Mouse (Mus musculus) limb, embryonic 14.5 days (tissue): ENCODE data around the gene Upk3bl. TPM values are rescaled to one million over a fixed set of nuclear protein-coding genes. Genes with fewer than 3 reads are reported as not detected.

ENCODE experiments used
- ATAC-seq: fragments of 200-750 bp; cut with Nextera tagmentation; 2 replicates; pipeline ENCODE4 v1.8.0; 2017; ENCODE audit warnings: low read depth, moderate number of reproducible peaks, moderate TSS enrichment; ENCODE audit not compliant: low FRiP score
- DNase-seq: peaks from one replicate; pipeline ENCODE4 v3.0.0-alpha.2; 2015; ENCODE audit warnings: low spot score
- H3K27ac ChIP-seq: fragments of 300-500 bp; sonication (generic); replicated peaks from 2 replicates; pipeline ENCODE4 v1.5.1; 2014; ENCODE audit warnings: low read depth, mild to moderate bottlenecking, low read length, moderate library complexity, mixed read lengths
- H3K27me3 ChIP-seq: fragments of 300-500 bp; sonication (generic); 2 replicates; pipeline ENCODE4 v1.6.1; 2014; ENCODE audit warnings: low read length, mixed read lengths; ENCODE audit not compliant: control insufficient read depth, insufficient read depth
- H3K36me3 ChIP-seq: fragments of 300-500 bp; sonication (generic); 2 replicates; pipeline ENCODE4 v1.6.1; 2014; ENCODE audit warnings: mild to moderate bottlenecking, low read length, moderate library complexity, mixed read lengths; ENCODE audit not compliant: control insufficient read depth, insufficient read depth
- H3K4me1 ChIP-seq: fragments of 300-500 bp; sonication (generic); 2 replicates; pipeline ENCODE4 v1.6.1; 2014; ENCODE audit warnings: antibody characterized with exemption, low read length, mixed read lengths; ENCODE audit not compliant: control insufficient read depth, insufficient read depth
- H3K4me2 ChIP-seq: fragments of 300-500 bp; sonication (generic); replicated peaks from 2 replicates; pipeline ENCODE4 v1.6.1; 2014; ENCODE audit warnings: low read depth, mild to moderate bottlenecking, low read length, moderate library complexity; ENCODE audit not compliant: severe bottlenecking
- H3K4me3 ChIP-seq: fragments of 300-500 bp; sonication (generic); replicated peaks from 2 replicates; pipeline ENCODE4 v1.5.1; 2014; ENCODE audit warnings: low read length
- H3K9ac ChIP-seq: fragments of 300-500 bp; sonication (generic); 2 replicates; pipeline ENCODE4 v1.6.1; 2014; ENCODE audit warnings: mild to moderate bottlenecking, low read depth, low read length, moderate library complexity; ENCODE audit not compliant: severe bottlenecking
- H3K9me3 ChIP-seq: fragments of 300-500 bp; sonication (generic); 2 replicates; pipeline ENCODE4 v1.6.1; 2016; ENCODE audit warnings: low read length; ENCODE audit not compliant: control insufficient read depth
- POLR2A ChIP-seq: fragments of 200-500 bp; IDR thresholded peaks from 2 replicates; pipeline ENCODE4 v1.8.0; 2012; ENCODE audit warnings: inconsistent platforms, mild to moderate bottlenecking, moderate library complexity, borderline replicate concordance; ENCODE audit not compliant: insufficient read depth, insufficient read length; ENCODE audit errors: extremely low read depth
- WGBS: fragments of 180-500 bp; shearing (Covaris S2); extraction: QIAGEN DNeasy Blood & Tissue Kit; methylation state at CpG from one replicate; pipeline ENCODE4 v1.1.7; 2014; 5-methylcytosine and 5-hydroxymethylcytosine counted together
- polyA plus RNA-seq, 2 experiments: library from polyadenylated mRNA; depleted of rRNA in 1 of 2; stranded (reverse) in 1 of 2; unstranded in 1 of 2; fragments of >200 nt; fragmentation: Nextera tagmentation in 1 of 2; extraction: Ambion mirVana in 1 of 2; gene quantifications; 2 replicates each; pipeline versions ENCODE4 v1.2.1 to v1.2.3; 2012 to 2014

Upk3bl gene
- polyA plus RNA-seq, 2 experiments = 7.5 to 14.1 TPM

DNA sequence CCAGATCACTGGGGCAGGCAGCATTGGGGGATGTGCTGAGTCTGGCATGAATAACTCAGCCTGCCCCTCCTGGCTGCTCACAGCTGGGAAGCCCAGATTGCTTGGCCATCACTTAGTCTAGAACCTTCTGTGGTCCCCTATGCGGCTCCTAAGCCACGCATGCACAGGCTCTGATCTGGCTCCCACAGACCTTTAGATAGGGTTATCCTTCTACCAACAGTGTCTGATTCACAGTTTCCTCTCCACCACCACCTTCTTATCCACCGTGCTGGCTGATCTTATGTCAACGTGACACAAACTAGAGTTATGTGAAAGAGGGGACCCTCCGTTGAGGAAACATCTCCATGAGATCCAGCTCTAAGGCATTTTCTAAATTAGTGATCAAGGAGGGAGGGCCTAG, 20.8 kb downstream of the Upk3bl start:
- WGBS = 90% methylated on average over 5 of the region's 5 CpGs
- no peaks in the 10 kb centered on the region for H3K27me3 ChIP-seq
- no peak for DNase-seq

DNA sequence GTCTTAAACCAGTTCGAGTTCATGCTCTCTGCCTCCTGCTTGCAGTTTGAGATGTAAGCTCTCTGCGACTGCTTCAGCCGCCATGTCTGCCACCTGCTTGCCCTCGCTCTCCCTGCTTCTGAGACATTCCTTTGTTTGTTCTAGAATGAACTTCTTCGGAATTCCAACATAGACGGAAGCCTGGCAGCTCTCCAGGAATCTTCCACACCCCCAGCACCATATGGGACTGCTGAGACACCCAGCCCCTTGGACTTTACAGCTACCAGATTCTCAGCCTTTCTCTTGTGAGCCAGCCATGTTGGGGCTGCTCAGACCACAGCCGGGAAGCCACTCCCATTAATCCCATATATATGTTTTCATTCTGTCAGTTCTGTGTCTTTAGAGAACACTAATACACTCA, 22.0 kb downstream of the Upk3bl start:
- Histone ChIP-seq H3K4me3 (no peak overlapping the region), H3K9me3 (no peaks in the 10 kb centered on the region), H3K27me3 (no peaks in the 10 kb centered on the region), H3K27ac (no peak overlapping the region), H3K4me2 (no peak overlapping the region), H3K36me3 (no peaks in the 10 kb centered on the region), H3K4me1 (0 out of 2 replicates have a peak, but pooled peaks cover 6% of the 10 kb centered on the region), H3K9ac (no peak overlapping the region)
- DNase-seq (peak; percentile 54), ATAC-seq (0 out of 2 replicates have a peak, but pooled peaks have one; percentile 41)
- TF ChIP-seq POLR2A = no peak
- WGBS = 38% methylated on average over 7 of the region's 7 CpGs

More for the DNA sequence above, 20.8 kb downstream of the Upk3bl start:
- no peak overlapping the region for H3K27ac ChIP-seq
- no peak overlapping the region for H3K4me3 ChIP-seq
- no peak for TF ChIP-seq POLR2A
- no peak overlapping the region for H3K4me2 ChIP-seq
- H3K4me1 ChIP-seq = 0 out of 2 replicates have a peak, but pooled peaks cover 6% of the 10 kb centered on the region
- H3K9me3 ChIP-seq = no peaks in the 10 kb centered on the region
- no peak overlapping the region for H3K9ac ChIP-seq
- ATAC-seq = no peak
- no peaks in the 10 kb centered on the region for H3K36me3 ChIP-seq

DNA sequence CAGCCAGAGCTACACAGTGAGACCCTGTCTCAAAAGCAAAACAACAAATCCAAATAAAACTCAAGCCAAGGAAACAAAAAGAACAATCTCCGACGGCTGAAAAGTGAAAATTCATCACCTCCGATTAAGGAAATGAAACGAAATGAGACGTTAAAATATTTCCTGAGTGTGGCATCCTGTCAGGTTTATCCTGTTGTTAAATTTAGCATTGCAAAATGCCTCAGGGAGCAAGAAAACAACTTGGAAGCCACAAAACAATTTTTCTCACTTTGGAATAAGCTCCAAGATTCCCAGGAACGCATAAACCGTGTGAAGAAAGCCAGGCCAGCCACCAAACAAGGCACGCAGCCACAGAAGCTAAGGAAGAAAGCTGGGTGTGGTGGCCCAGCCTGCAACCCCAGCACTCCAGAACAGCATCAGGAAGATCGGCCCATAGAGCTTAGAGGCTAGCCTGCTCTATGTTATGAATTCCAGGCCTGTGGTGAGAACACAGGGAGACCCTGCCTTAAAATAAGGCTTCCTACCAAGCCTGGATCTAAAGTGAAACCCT, 22.8 kb downstream of the Upk3bl start:
- no peak for TF ChIP-seq POLR2A
- Histone ChIP-seq H3K36me3 (no peaks in the 10 kb centered on the region), H3K9ac (no peak overlapping the region), H3K27ac (no peak overlapping the region), H3K4me2 (no peak overlapping the region), H3K27me3 (no peaks in the 10 kb centered on the region), H3K4me1 (0 out of 2 replicates have a peak, but pooled peaks cover 6% of the 10 kb centered on the region), H3K4me3 (no peak overlapping the region), H3K9me3 (no peaks in the 10 kb centered on the region)
- 75% methylated on average over 9 of the region's 9 CpGs for WGBS
- DNase-seq = no peak
- ATAC-seq = no peak

DNA sequence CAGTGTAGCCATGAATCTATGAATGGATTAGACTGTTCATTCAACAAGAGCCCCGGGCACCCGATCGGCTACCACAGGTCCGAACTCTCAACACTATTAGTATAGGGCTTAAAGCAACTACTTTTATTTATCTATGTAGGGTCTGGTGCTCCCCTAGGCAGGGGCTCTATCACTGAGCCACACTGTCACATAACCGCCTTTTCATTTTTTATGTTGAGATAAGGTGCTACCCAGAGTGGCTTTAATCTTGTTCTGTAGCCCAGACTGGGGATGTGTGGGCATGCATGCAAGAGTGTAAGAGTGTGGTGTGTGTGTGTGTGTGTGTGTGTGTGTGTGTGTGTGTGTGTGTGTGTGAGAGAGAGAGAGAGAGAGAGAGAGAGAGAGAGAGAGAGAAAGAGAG, 23.8 kb downstream of the Upk3bl start:
- Histone ChIP-seq H3K9me3 (no peaks in the 10 kb centered on the region), H3K4me1 (0 out of 2 replicates have a peak, but pooled peaks cover 6% of the 10 kb centered on the region), H3K4me2 (no peak overlapping the region), H3K36me3 (no peaks in the 10 kb centered on the region), H3K9ac (no peak overlapping the region), H3K27ac (no peak overlapping the region), H3K27me3 (no peaks in the 10 kb centered on the region), H3K4me3 (no peak overlapping the region)
- ATAC-seq (no peak), DNase-seq (no peak)
- no peak for TF ChIP-seq POLR2A
- WGBS = 98% methylated on average over 5 of the region's 5 CpGs

DNA sequence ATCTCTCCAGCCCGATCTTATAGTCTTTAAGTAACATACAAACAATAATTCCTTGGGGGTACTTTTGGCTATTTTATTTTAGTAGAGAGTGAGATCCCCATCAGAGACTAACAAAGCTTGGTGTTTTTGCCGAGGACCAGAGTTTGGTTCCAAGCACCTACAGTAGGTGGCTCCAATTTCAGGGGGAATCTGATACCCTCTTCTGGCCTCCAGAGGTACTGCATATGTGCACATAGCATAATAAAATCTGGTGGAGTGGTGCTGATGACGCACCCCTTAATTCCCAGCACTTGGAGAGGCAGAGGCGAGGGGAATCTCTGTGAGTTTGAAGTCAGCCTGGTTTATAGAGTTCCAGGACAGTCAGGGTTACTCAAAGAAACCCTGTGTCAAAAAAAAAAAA, 28.1 kb downstream of the Upk3bl start:
- WGBS = 76% methylated on average over 4 of the region's 4 CpGs
- no peaks in the 10 kb centered on the region for H3K27me3 ChIP-seq

More for the DNA sequence above, 28.1 kb downstream of the Upk3bl start:
- Histone ChIP-seq H3K4me3 (no peak overlapping the region), H3K36me3 (no peaks in the 10 kb centered on the region), H3K4me1 (peaks cover 9% of the 10 kb centered on the region; the same call in 1 of the 2 replicates), H3K9me3 (no peaks in the 10 kb centered on the region), H3K27ac (no peak overlapping the region), H3K4me2 (no peak overlapping the region), H3K9ac (no peak overlapping the region)
- TF ChIP-seq POLR2A = no peak
- DNase-seq (no peak), ATAC-seq (no peak)
